Mouse (Mus musculus) embryonic fibroblast, embryonic 13.5 days (primary cell): ENCODE results near the gene Lrfn2.
A peak's percentile ranks its signal among the peaks of the same experiment; 100 is the strongest.

Experiments
- CTCF ChIP-seq: IDR thresholded peaks from 2 replicates; pipeline ENCODE4 v1.5.1; 2011; ENCODE audit warnings: mild to moderate bottlenecking, control low read depth, low read length, moderate library complexity, borderline replicate concordance; ENCODE audit not compliant: insufficient read depth
- POLR2A ChIP-seq: IDR thresholded peaks from 2 replicates; pipeline ENCODE4 v1.6.1; 2011; ENCODE audit warnings: low read depth, mild to moderate bottlenecking, control low read depth, low read length, moderate library complexity

- no peak for TF ChIP-seq POLR2A
- TF ChIP-seq CTCF = peak; percentile 94
Observed at GRCm38 (mm10) chr17:48931621-48932405, at the start of gene Lrfn2.
